Mouse (Mus musculus) layer of hippocampus, postnatal 36 days (tissue): ENCODE measurements at regions not wholly inside any gene's neighbourhood (a gene's known extent, or its start where the extent isn't known, plus 50 kb on each side); places are given as distances from the start of the nearest gene placed in this dataset.

ENCODE experiments used
- DNase-seq, 2 experiments: peaks; one replicate each; pipeline ENCODE4 v3.0.0; 2022

GRCm38 (mm10) chr10:44945205-44945725, 121.7 kb upstream of the Prep start:
- DNase-seq: peak in 1 of 2 experiments; percentile 10

GRCm38 (mm10) chr10:44939403-44939802, 127.6 kb upstream of the Prep start:
- no peak for DNase-seq

- no peak for DNase-seq
These were observed 130.0 kb upstream of the Prep start for GRCm38 (mm10) chr10:44936976-44937500.

GRCm38 (mm10) chr10:44930796-44931195, 136.2 kb upstream of the Prep start:
- DNase-seq: peak in 1 of 2 experiments; percentile 2

- DNase-seq: no peak
These were observed 153.1 kb upstream of the Prep start for GRCm38 (mm10) chr10:44913751-44914388.

DNA sequence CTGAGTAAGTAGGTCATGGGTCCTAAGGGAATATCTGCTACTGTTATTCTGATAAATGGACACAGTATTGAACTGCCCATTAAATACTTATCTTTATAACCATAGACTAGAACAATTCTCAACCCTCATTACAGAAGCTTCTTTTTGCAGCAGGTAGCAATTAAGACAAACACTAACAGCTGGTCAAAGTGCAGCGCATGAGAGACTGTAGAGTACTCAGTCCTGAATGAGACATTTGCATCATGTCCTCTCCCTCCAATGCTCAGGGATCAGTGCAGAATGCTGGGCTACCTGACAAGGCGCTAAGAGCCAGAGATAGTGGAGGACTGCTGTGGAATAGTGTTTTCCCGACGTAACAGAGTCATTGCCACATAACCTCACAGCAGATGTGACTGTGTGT, 162.5 kb upstream of the Prep start:
- no peak for DNase-seq

DNA sequence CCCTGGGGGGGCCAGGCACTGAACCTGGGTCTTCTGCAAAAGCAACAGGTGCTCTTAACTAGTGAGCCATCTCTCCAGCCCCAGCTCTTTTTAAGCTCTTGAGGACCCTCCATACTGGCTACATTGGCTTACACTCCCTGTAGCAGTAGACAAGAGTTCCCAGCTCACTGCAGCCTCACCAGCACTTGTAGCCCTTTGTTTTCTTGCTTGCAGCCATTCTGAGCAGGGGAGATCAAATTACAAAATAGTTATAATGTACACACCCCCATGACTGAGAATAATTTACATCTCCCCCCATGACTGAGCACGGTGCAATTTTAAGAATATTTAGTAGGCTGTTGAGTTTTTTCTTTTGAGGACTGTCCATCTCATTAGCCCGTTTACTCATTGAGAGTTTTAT, 165.8 kb upstream of the Prep start:
- no peak for DNase-seq

DNA sequence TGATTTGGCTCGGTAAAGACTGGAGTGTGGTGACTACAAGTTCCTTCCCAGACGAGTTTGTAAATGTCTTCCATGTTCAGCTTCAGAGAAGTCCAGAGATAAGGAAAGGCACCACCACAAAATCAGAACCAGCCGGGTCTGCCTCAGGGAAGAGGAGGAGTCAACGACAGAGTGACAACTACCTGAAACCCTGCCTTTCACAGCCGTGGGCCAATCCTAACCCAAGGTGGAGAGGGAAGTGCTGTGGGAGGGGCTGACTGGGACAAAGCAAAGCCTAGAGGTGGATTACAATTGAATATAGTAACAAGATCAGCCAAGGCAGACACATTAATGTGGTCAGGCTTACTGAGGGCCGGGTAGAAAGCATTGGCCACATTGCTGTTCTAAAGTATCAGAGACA, 174.9 kb upstream of the Prep start:
- no peak for DNase-seq

GRCm38 (mm10) chr10:44887081-44887683, 179.8 kb upstream of the Prep start:
- peak in 1 of 2 experiments; percentile 2 for DNase-seq

- no peak for DNase-seq
These were observed 185.0 kb upstream of the Prep start for GRCm38 (mm10) chr10:44881967-44882366.

GRCm38 (mm10) chr10:44877076-44877663, 189.8 kb upstream of the Prep start:
- DNase-seq: no peak

DNA sequence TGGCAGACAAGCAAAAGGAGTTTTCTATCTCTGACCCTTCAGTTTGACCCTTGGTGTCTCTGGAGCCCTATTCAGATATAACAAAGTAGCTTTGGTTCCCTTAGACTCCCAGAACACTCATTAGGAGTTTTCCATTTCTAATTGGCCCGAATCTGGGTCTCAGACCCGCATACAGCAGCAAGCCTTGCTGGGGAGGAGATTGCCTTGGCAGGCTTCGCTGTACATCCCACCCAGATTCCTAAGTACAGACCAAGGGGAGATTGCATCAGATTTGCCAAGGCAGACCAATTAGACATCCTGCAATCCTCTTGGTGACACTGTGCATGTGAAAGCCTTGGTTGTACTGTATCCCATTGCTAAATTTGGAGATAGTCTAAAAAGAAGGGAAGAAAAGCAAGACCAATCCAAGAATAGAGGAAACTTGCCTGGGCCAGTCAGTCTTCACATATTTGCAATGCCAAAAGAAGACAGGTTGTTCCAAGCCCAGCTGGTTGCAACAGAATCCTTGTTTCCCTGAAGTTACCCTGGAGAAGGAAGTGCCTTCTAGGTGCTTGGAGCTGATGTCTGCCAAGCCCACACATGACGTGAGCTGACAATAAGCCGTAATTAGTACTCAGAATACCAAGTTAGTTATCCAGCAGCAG, 193.2 kb upstream of the Prep start:
- peak; percentile 11 to 13 for DNase-seq

DNA sequence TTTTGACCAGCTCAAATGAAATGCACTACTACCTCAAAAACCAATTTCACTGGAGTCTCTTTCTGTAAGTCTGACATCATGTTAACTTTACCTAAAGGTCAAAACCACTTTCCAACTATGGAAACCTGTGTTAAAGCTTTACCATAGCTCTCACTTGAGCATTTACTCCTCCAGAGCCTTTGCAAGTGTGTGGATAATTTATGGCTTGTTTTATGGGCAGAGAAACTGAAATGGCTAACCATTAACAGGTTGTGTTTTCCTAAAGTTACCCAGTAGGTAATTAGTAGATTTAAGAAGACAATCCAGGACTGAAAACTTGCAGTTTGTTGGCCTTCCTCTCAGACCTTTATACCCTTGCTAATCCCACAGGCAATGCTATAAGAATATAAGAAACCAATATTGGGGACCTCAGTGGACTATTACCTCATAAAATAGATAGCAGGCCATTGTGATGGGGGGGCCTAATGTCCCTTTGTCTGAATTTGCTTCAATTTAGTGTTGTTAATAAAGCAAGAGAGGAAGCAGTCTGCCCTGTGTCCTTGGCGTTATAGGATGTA, 202.7 kb upstream of the Prep start:
- no peak for DNase-seq

DNA sequence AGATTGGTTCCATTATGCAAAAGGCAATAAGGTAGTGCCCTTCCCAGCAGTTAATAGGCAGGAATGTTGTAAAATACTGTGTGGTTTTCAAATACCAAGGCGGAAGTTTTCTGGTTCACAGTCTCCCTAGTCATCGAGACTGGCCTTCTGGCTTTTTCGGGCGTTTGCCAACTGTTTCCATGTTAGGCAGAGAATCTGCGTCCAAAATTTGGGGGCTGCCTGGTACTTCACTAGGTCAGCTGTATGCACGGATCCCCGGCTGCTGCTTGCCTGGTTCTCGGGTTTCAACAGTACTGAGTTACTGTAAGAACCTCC, 204.7 kb upstream of the Prep start:
- DNase-seq: peak in 1 of 2 experiments; percentile 13

DNA sequence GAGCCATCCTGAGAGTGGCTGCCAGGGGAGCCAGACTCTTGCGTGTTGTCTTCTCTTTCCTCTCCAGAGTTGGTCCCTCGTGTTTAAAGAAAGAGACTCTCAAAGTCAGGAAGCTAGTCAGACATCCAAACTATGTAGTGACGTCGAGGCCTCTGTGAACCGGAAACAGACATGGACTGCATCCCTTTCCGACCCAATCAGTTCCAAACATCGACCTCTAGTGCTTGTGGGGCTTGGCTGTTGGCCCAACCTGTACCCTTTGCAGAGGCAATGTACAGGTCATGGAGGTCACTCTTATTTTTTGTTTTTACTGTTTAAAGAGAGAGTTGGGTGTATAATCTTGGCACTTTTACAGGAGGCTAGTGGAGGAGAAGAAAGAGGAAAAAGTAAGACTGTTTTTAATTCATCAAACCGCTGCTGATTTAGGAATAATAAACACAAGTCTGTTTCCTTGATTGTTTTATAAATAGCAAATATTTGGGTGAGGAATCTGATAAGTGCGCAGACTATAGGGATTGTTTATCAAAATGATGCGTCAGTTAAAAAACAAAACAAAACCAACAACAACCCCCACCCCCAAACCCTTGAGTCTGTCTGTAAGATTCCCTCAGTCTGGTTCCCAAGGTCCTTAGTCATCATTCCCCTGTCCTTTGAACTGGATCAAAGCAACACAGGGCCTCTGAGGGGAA, 205.2 kb upstream of the Prep start:
- DNase-seq: no peak

GRCm38 (mm10) chr10:44857444-44857843, 209.6 kb upstream of the Prep start:
- DNase-seq: no peak

- DNase-seq: no peak
These were observed 212.9 kb upstream of the Prep start for GRCm38 (mm10) chr10:44854109-44854508.

DNA sequence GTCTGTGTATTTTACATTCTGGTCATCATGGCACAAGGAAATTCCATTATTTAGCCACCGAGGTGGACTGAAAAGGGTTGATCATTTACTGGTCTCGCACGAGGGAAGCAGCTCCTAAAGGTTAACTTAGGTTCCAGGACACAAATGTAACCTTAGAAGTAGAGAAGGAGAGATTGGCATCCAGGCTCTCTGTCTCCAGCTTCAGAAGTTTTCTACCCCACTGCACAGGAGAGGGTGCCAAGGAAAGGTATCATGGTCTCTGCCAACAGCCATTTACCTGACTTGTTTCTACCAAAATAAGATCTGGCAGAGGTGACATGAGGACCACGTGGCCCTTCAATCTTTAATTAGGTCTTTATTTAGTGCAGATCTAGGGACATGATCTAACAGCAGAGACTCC, 218.0 kb upstream of the Prep start:
- no peak for DNase-seq

DNA sequence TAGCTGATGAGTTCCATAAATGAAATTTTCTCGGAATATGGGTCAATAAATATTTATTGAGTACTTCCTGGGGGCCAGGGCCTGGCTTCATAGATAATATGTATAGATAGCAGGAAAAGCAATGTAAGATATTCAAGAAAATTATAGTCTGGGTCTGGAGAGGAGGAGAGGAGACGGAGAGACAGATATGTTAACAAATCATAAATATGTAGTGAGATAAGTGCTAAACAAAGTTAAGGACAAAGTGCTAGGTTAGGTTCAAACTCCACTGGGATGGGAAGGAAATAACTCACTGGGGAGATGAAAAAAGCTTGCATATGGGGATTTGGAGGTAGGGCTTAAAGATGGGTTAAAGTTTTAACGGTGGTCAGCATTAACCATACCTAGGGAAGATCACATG, 220.2 kb upstream of the Prep start:
- DNase-seq: no peak

DNA sequence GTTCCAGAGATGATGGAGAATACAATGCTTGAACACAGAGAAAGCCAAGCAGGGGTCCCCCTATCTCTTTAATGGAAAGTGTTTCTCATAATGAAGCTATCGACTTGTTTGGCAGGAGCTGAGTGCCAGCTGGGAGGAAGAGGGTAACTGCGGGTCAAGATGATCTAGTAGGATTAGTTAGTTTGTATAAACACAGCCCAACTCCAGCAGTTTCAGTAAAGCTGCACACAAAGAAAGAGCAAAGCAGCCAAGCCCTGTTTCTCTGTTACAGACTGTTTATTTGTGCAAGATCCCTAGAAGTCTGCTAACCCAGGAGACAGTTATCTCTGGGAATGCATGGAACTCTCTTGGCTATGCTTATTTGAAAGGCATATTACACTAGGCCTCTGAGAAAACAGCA, 220.9 kb upstream of the Prep start:
- no peak for DNase-seq

- DNase-seq: no peak
These were observed 226.6 kb upstream of the Prep start for GRCm38 (mm10) chr10:44840449-44840848.

DNA sequence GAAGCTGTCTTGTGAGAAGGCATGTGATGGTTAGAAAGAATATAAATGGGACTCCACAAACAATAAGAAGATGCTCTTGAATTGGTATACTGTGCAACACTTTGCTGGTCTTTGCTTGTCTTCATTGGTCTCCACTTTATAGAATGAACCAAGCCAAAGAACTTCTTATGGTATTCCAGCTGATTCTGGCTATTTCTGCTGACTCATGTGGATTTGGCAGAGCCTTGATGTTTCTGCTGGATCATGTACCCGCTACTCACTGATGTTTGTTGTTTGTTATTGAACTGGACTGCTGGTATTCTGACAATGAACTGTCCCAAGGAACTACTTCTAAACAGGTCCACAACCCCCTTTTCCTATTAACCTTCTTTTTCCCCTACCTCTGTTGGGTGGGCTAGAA, 234.5 kb upstream of the Prep start:
- DNase-seq: no peak
